Mouse (Mus musculus): ENCODE data around the gene Nrp1. TPM values are rescaled to one million over a fixed set of nuclear protein-coding genes. Genes with fewer than 3 reads are reported as not detected.

Gene Nrp1
- polyA plus RNA-seq, 1 experiment from 2014 or later, result 40.8 TPM

DNA sequence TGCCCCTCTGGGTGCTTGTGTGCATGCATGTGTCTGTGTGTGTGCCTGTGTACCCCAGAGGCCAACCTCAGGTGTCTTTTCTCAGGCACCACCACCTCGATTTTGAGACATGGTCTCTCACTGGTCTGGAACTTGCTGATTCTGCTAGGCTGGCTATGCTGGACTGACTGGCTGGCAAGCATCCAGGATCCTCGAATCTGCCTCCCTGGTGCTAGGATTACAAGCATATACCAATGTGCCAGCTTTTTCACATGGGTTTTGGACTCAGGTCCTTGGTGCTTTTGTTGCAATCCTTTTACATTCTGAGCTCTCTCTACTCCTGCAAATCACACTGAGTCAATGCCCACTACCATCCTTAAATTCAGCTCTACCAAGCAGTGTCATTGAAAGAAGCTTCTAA, 46.5 kb downstream of the Nrp1 start:
- Histone ChIP-seq H3K27ac (no peak overlapping the region), H3K27me3 (no peaks in the 10 kb centered on the region), H3K9ac (no peak overlapping the region), H3K36me3 (replicated peaks) (no peaks in the 10 kb centered on the region), H3K4me3 (replicated peaks) (no peak overlapping the region), H3K9me3 (no peaks in the 10 kb centered on the region), H3K4me1 (0 out of 2 replicates have a peak, but pooled peaks cover 3% of the 10 kb centered on the region), H3K4me2 (no peak overlapping the region)
- 67% methylated on average over 2 of the region's 2 CpGs for WGBS
- no peak for ATAC-seq (ENCODE audit: low FRiP score)

DNA sequence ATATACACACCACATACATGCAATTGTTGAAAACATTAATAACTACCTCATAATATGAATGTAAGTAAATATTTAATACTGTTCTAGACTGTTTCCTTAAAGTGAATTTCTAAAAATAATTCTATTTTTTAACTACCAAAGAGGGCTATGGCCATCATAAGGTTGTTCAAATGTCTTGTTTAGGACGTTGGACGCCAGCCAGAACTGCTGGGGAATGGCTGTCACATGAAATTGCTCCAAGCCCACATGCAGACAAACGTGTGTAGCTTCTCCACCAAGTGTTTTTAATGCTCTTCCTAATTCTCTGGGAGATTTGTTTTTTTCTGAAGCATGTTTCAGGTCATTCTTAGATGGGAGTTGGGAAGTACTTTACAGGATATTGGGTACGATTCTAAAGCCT, 55.0 kb downstream of the Nrp1 start:
- Histone ChIP-seq H3K4me2 (no peak overlapping the region), H3K27me3 (no peaks in the 10 kb centered on the region), H3K27ac (no peak overlapping the region), H3K9ac (no peak overlapping the region), H3K36me3 (replicated peaks) (no peaks in the 10 kb centered on the region), H3K4me3 (replicated peaks) (no peak overlapping the region), H3K9me3 (no peaks in the 10 kb centered on the region), H3K4me1 (peaks cover 32% of the 10 kb centered on the region)
- ATAC-seq (ENCODE audit: low FRiP score), result no peak
- 79% methylated on average over 4 of the region's 4 CpGs for WGBS

DNA sequence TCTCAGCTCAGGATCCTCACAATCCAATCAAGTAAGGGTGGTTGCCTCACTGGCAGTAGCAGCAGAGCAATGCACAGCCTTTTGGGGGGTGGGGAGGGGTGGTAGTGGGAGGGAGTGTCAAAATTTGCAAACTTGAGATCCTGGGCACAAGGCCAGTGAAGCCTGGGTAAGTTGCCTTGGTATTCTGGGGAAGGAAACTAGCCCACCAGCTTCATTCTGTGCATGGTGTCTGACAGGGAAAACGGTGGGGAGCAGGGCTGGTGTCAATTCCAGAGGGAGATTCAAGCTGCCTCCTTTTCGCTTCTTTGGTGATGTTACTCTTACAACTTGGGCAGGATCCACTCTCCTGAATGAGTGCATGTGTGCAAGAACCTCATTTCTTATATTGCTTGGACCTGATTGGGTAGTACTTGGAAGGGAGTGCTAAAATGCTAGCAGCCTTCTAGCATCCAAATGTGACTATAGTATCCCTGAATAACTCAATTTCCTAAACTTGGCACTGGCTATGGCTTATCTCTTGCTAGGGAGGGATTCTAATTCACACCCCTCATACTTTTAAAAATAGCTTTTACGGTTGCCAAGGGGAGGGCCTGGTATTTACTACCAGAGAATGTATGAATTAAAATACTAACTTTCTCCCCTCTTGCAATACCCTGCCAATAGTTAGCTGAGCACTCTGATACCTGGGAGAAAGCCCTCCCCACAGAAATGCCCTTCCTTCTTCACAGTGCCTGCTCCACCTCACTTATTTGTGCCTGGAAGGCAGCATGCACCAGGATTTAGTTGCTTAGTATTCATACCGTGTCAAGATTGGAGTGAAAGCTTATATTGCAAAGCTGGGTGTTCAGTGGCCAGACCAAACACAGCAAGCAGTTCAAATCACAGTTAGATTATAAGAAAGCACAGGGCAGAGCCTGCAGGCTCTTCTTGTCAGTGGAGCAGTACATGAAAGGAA, 57.6 kb downstream of the Nrp1 start:
- peaks cover 35% of the 10 kb centered on the region for H3K4me1 ChIP-seq
- no peak overlapping the region for H3K4me3 ChIP-seq (replicated peaks)
- H3K36me3 ChIP-seq (replicated peaks), result no peaks in the 10 kb centered on the region
- H3K9me3 ChIP-seq, result no peaks in the 10 kb centered on the region
- H3K4me2 ChIP-seq, result no peak overlapping the region
- H3K9ac ChIP-seq, result no peak overlapping the region
- H3K27ac ChIP-seq, result peak overlapping the region; percentile 32; the same call in 1 of the 2 replicates
- H3K27me3 ChIP-seq, result no peaks in the 10 kb centered on the region
- 53% methylated on average over 4 of the region's 4 CpGs for WGBS
- ATAC-seq (ENCODE audit: low FRiP score), result peak; percentile 27; the same call in 1 of the 2 replicates

DNA sequence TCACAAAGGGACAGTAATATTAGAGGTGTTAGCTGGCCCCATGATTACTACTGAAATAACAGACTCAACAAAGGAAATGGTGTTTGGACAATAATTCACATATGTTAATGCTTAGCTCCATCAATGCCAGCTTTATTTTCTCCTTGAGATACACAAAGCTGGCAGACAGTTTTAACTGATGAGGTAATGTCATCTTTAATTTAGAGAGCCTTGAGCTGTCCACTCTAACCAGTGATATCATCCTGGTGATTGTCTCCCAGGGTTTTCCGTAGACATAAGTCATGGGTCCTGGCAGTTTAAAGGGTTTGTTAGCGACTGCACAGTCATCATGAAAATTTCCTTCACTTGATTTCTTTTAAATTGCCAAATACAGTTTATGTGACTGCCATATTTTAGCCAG, 58.5 kb downstream of the Nrp1 start:
- H3K9me3 ChIP-seq, result no peaks in the 10 kb centered on the region
- no peak overlapping the region for H3K9ac ChIP-seq
- peaks cover 35% of the 10 kb centered on the region for H3K4me1 ChIP-seq
- no peaks in the 10 kb centered on the region for H3K27me3 ChIP-seq
- H3K4me2 ChIP-seq, result no peak overlapping the region
- ATAC-seq (ENCODE audit: low FRiP score), result no peak
- H3K4me3 ChIP-seq (replicated peaks), result no peak overlapping the region
- no peaks in the 10 kb centered on the region for H3K36me3 ChIP-seq (replicated peaks)
- peak overlapping the region; percentile 32; the same call in 1 of the 2 replicates for H3K27ac ChIP-seq
- WGBS, result 61% methylated on average over 2 of the region's 2 CpGs

DNA sequence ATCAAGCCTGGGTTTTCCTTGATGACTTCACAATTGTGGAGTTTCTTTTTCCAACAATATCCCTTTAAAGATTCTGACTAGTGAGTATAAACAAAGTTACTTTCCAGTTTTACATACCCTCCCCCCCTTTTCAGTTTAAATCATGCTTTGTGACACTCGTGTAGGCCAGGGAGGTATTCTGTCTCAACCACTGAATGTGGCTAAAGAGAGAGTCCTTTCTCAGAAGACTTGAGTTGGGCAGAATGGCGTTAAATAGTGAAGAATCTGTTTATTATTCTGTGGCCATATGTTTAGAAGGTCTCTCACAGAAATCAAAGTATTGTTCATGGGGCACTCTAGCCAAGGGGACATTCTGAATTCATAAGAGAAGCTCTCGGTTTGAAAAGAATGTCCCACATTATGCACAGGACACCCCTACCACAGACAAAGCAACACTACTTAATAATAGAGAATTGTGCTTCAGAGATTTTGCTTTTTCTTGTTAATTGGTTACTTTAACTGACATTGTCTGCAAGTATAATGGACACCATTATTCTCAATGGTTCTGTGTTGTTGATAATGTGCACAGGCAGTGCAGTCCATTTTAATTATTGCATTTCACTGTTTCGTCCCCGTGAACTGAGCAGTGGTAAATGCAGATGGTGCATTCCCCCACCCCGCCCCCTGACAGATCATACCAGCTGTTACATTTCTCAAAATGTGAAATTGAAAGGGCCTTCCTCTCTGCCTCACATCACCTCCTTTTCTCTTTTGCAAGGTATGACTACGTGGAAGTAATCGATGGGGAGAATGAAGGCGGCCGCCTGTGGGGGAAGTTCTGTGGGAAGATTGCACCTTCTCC, 59.8 kb downstream of the Nrp1 start:
- Histone ChIP-seq H3K9ac (no peak overlapping the region), H3K4me3 (replicated peaks) (no peak overlapping the region), H3K4me2 (no peak overlapping the region), H3K27me3 (no peaks in the 10 kb centered on the region), H3K27ac (0 out of 2 replicates have a peak overlapping the region, but pooled peaks have one; percentile 5), H3K36me3 (replicated peaks) (no peaks in the 10 kb centered on the region), H3K4me1 (peaks cover 35% of the 10 kb centered on the region), H3K9me3 (no peaks in the 10 kb centered on the region)
- peak; percentile 61 for ATAC-seq (ENCODE audit: low FRiP score)
- WGBS, result 39% methylated on average over 10 of the region's 10 CpGs

DNA sequence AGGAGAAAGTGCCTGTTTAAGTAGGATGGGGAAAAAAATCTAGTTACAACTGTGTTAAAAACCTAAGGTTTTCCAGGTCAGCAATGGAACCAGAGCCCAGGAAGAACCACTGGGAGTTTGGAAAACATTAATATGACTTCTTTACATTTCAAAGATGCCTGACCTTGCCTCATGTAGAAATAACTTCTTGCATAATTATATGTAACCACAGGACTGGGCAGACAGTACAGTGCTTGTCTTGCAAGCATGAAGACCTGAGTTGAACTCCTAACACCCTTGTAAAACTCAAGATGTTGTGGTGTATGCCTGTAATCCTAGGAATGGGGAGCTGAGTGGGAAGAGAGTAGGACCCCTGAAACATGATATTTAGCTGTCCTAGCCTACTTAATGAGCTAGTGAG, 61.6 kb downstream of the Nrp1 start:
- no peak for ATAC-seq (ENCODE audit: low FRiP score)
- Histone ChIP-seq H3K4me3 (replicated peaks) (no peak overlapping the region), H3K4me2 (no peak overlapping the region), H3K4me1 (peaks cover 35% of the 10 kb centered on the region), H3K36me3 (replicated peaks) (no peaks in the 10 kb centered on the region), H3K27ac (no peak overlapping the region), H3K9ac (no peak overlapping the region), H3K9me3 (no peaks in the 10 kb centered on the region), H3K27me3 (no peaks in the 10 kb centered on the region)

DNA sequence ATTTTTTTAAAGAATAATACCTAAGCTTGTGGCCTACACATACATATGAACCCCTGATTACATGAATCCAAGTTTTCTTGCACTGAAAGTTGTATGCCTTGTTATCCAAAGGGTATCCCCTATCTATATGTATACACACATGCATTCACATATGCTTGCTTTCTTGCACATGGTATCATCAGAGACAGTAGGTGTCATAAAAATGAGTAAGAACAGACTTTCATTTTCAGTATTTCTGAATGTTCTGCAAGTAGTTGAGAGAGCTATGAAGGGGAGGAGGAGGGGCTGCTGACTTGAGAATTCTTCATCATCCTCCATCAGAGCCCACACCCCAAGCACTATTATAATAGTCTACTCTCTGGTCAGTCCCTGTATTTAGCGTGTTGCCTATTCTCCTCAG, 62.0 kb downstream of the Nrp1 start:
- Histone ChIP-seq H3K4me3 (replicated peaks) (no peak overlapping the region), H3K27ac (no peak overlapping the region), H3K9me3 (no peaks in the 10 kb centered on the region), H3K36me3 (replicated peaks) (no peaks in the 10 kb centered on the region), H3K27me3 (no peaks in the 10 kb centered on the region), H3K9ac (no peak overlapping the region), H3K4me2 (no peak overlapping the region), H3K4me1 (peaks cover 33% of the 10 kb centered on the region)
- WGBS, result 100% methylated on average over 1 of the region's 1 CpGs
- no peak for ATAC-seq (ENCODE audit: low FRiP score)

DNA sequence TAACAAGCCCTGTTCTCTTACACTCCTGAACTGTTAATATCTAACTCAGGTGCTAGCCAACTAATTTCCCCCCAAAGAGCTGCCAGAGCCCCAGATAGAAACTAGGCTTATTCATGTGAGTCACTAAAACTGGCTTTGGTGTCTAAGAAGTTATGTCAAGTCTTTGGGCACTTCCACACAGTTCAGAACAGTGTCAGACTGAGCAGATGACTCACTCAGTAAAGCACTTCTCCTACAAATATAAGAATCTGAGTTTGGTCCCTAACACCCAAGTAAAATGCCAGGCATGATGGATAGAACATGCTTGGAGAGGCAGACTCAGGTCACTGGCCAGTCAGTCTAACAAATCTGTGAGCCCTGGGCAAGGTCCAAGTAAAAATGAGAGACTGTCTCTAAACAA, 65.4 kb downstream of the Nrp1 start:
- H3K27me3 ChIP-seq, result no peaks in the 10 kb centered on the region
- no peak overlapping the region for H3K4me3 ChIP-seq (replicated peaks)
- no peak for ATAC-seq (ENCODE audit: low FRiP score)

DNA sequence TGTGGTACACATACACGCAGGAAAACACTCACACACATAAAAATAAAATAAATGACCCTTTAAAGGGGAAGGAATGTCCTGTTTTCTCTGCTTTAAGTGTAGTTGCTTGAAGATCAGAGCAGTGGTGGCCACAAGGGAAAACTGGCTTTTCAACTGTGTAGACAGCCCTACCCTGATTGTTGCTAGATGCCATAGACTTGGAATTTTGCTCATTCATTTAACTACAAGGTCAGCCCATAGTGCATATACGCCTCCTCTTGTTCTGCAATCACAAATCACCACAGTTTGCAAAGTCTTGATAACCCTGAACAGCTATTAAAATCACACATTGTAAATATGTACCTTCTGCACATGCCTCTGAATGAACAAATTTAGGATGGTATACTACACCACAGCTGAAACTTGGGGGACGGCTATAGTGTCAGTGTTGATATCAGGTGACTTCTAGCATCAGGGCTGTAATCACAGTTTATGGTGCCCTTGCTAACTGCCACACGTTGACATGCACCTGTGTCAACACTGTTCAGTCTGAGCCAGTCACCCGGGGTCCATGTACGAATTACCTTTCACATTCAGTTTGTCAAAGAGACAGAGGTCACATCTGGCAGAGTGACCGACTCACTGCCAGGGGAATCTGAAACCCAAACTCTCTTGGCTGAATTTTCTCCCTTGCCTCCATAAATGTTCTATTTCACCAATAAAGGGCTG, 66.4 kb downstream of the Nrp1 start:
- ATAC-seq (ENCODE audit: low FRiP score), result no peak
- Histone ChIP-seq H3K9ac (no peak overlapping the region), H3K27ac (no peak overlapping the region), H3K4me1 (no peaks in the 10 kb centered on the region), H3K9me3 (no peaks in the 10 kb centered on the region), H3K4me2 (no peak overlapping the region), H3K36me3 (replicated peaks) (no peaks in the 10 kb centered on the region), H3K27me3 (no peaks in the 10 kb centered on the region), H3K4me3 (replicated peaks) (no peak overlapping the region)
- 80% methylated on average over 7 of the region's 7 CpGs for WGBS

More for the DNA sequence above, 65.4 kb downstream of the Nrp1 start:
- no peak overlapping the region for H3K4me2 ChIP-seq
- no peaks in the 10 kb centered on the region for H3K4me1 ChIP-seq
- H3K9me3 ChIP-seq, result no peaks in the 10 kb centered on the region
- no peak overlapping the region for H3K27ac ChIP-seq
- no peak overlapping the region for H3K9ac ChIP-seq
- H3K36me3 ChIP-seq (replicated peaks), result no peaks in the 10 kb centered on the region

DNA sequence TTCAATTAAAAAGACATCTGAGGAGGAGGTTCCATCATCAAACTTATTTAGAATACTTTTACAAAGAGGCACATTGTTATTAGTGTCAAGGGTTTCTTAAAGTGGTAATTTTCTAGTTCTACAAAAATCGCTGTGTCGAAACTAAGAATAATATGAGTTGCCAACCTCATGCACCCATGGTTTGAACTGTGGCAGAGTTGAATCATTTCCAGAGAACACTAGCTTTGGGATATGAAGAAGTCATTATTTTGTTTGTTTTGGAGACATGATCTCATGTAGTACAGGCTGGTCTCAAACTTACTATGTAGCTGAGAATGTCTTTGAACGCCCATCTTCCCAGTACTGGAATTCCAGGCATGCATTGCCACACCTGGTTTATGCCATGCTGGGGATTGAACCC, 68.7 kb downstream of the Nrp1 start:
- no peak overlapping the region for H3K27ac ChIP-seq
- no peaks in the 10 kb centered on the region; the same call in 1 of the 2 replicates for H3K36me3 ChIP-seq (replicated peaks)
- no peak overlapping the region for H3K4me3 ChIP-seq (replicated peaks)
- 88% methylated on average over 3 of the region's 3 CpGs for WGBS
- no peaks in the 10 kb centered on the region for H3K4me1 ChIP-seq
- no peak for ATAC-seq (ENCODE audit: low FRiP score)
- H3K4me2 ChIP-seq, result no peak overlapping the region
- H3K9me3 ChIP-seq, result no peaks in the 10 kb centered on the region
- no peak overlapping the region for H3K9ac ChIP-seq
- H3K27me3 ChIP-seq, result no peaks in the 10 kb centered on the region

DNA sequence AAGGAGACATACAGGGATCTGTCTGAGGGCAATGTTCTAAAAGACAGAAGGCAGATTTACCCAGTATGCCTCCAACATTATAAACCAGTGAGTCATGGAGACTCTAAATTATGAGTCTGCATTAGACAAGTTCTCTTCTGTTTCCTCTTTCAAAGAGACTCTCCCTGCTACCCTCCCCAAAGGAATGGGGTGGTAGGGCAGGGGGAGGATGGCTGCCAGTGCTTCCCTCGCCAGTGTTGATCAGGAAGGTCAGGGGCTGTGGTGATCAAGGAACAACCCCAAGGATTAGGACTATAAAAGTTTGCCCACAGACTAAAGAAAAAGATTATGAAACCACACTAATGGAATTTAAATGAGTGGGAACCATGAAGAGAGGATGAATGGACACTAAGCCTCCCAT, 70.6 kb downstream of the Nrp1 start:
- ATAC-seq (ENCODE audit: low FRiP score), result no peak

DNA sequence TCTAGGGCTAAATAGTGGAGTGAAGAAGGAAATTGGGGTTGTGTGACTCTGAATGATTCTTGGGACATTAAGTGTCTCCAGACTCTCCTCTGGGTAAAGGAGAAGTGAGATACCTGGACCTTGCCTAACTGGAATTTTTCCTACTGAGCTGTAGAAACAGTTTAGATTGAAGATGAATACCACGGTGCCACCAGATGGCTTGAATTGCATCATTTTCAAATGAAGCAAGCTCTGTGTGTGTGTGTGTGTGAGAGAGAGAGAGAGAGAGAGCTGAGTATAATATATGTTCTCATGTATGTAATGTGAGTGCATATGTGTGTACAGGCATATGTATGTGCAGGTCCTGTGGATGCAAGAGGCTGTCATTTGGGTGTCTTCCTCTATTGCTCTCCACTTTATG, 72.7 kb downstream of the Nrp1 start:
- H3K9ac ChIP-seq, result no peak overlapping the region
- 96% methylated on average over 1 of the region's 1 CpGs for WGBS
- no peak overlapping the region for H3K4me3 ChIP-seq (replicated peaks)
- no peak for ATAC-seq (ENCODE audit: low FRiP score)
- H3K9me3 ChIP-seq, result no peaks in the 10 kb centered on the region
- H3K27ac ChIP-seq, result no peak overlapping the region
- H3K36me3 ChIP-seq (replicated peaks), result peaks cover 12% of the 10 kb centered on the region; the same call in 1 of the 2 replicates
- no peaks in the 10 kb centered on the region for H3K4me1 ChIP-seq
- H3K27me3 ChIP-seq, result no peaks in the 10 kb centered on the region
- no peak overlapping the region for H3K4me2 ChIP-seq

More for the DNA sequence above, 70.6 kb downstream of the Nrp1 start:
- H3K4me1 ChIP-seq, result no peaks in the 10 kb centered on the region
- H3K36me3 ChIP-seq (replicated peaks), result peaks cover 7% of the 10 kb centered on the region; the same call in 1 of the 2 replicates
- no peaks in the 10 kb centered on the region for H3K27me3 ChIP-seq
- H3K9me3 ChIP-seq, result no peaks in the 10 kb centered on the region
- H3K4me3 ChIP-seq (replicated peaks), result no peak overlapping the region
- 21% methylated on average over 1 of the region's 1 CpGs for WGBS
- no peak overlapping the region for H3K27ac ChIP-seq
- H3K4me2 ChIP-seq, result no peak overlapping the region
- no peak overlapping the region for H3K9ac ChIP-seq
